Mouse (Mus musculus) hindbrain, embryonic 15.5 days (tissue): ENCODE measurements around the gene Klhl9. TPM values are rescaled to one million over a fixed set of nuclear protein-coding genes. Genes with fewer than 3 reads are reported as not detected.
A peak's percentile ranks its signal among the peaks of the same experiment; 100 is the strongest.

Experiments used
- ATAC-seq: fragments of 200-750 bp; cut with Nextera tagmentation; 2 replicates; pipeline ENCODE4 v1.8.0; 2017; ENCODE audit warnings: low read depth, moderate number of reproducible peaks, moderate TSS enrichment; ENCODE audit not compliant: low FRiP score
- H3K27ac ChIP-seq: fragments of 300-500 bp; sonication (generic); replicated peaks from 2 replicates; pipeline ENCODE4 v1.5.1; 2015; ENCODE audit warnings: mild to moderate bottlenecking, inconsistent platforms
- H3K27me3 ChIP-seq: fragments of 300-500 bp; sonication (generic); 2 replicates; pipeline ENCODE4 v1.6.1; 2015; ENCODE audit warnings: control low read depth, inconsistent platforms
- H3K36me3 ChIP-seq: fragments of 300-500 bp; sonication (generic); 2 replicates; pipeline ENCODE4 v1.6.1; 2015; ENCODE audit warnings: control low read depth, inconsistent platforms
- H3K4me1 ChIP-seq: fragments of 300-500 bp; sonication (generic); replicated peaks from 2 replicates; pipeline ENCODE4 v1.6.1; 2015; ENCODE audit warnings: control low read depth, inconsistent platforms
- H3K4me2 ChIP-seq: fragments of 300-500 bp; sonication (generic); 2 replicates; pipeline ENCODE4 v1.6.1; 2015; ENCODE audit warnings: moderate library complexity, mild to moderate bottlenecking, inconsistent platforms
- H3K4me3 ChIP-seq: fragments of 300-500 bp; sonication (generic); 2 replicates; pipeline ENCODE4 v1.5.1; 2015; ENCODE audit warnings: mild to moderate bottlenecking, inconsistent platforms
- H3K9ac ChIP-seq: fragments of 300-500 bp; sonication (generic); 2 replicates; pipeline ENCODE4 v1.6.1; 2015; ENCODE audit warnings: inconsistent platforms
- H3K9me3 ChIP-seq: fragments of 300-500 bp; sonication (generic); 2 replicates; pipeline ENCODE4 v1.6.1; 2016; ENCODE audit warnings: control low read depth, inconsistent platforms
- WGBS: fragments of 180-500 bp; shearing (Covaris S2); methylation state at CpG from one replicate; pipeline ENCODE4 v1.1.7; 2015; 5-methylcytosine and 5-hydroxymethylcytosine counted together
- polyA plus RNA-seq: library from polyadenylated mRNA; unstranded; fragments of >200 nt; fragmentation: Nextera tagmentation; extraction: Ambion mirVana; gene quantifications from 2 replicates; pipeline ENCODE4 v1.2.1, GENCODE M21; 2015

The Klhl9 gene
- polyA plus RNA-seq, 1 experiment from 2014 or later, result 103 TPM

GRCm38 (mm10) chr4:88705924-88706323 is 16.3 kb downstream of the Klhl9 start:
- Histone ChIP-seq H3K4me2 (no peak overlapping the region), H3K36me3 (0 out of 2 replicates have a peak, but pooled peaks cover 3% of the 10 kb centered on the region), H3K4me3 (no peak overlapping the region), H3K27me3 (no peaks in the 10 kb centered on the region), H3K9me3 (no peaks in the 10 kb centered on the region), H3K4me1 (no peaks in the 10 kb centered on the region), H3K9ac (no peak overlapping the region), H3K27ac (no peak overlapping the region)
- ATAC-seq, result no peak
- WGBS, result 49% methylated on average over 3 of the region's 3 CpGs

DNA sequence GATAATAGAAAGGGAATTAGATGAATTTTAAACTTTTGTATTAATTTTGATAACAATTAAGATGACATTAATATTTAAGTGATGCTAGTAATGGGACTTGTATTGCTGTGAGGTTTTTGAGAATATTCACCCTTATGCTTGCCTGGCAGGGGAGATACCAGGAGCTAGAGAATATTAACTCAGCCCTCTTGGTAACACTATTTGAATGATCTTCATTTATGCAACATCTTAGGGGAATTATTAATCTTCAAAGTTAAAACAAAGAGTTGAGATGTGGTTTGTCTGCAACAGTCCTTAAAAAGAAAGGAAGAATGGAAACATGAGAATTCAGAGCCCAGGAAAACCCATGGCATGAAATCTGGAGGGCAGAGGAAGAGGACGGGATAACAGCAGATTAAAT is 23.0 kb downstream of the Klhl9 start:
- H3K4me2 ChIP-seq, result no peak overlapping the region
- no peaks in the 10 kb centered on the region for H3K36me3 ChIP-seq
- H3K9ac ChIP-seq, result no peak overlapping the region
- no peak overlapping the region for H3K27ac ChIP-seq
- H3K9me3 ChIP-seq, result no peaks in the 10 kb centered on the region
- H3K4me1 ChIP-seq, result no peaks in the 10 kb centered on the region
- WGBS, result 89% methylated on average over 1 of the region's 1 CpGs
- no peak overlapping the region for H3K4me3 ChIP-seq
- no peak for ATAC-seq
- no peaks in the 10 kb centered on the region for H3K27me3 ChIP-seq

DNA sequence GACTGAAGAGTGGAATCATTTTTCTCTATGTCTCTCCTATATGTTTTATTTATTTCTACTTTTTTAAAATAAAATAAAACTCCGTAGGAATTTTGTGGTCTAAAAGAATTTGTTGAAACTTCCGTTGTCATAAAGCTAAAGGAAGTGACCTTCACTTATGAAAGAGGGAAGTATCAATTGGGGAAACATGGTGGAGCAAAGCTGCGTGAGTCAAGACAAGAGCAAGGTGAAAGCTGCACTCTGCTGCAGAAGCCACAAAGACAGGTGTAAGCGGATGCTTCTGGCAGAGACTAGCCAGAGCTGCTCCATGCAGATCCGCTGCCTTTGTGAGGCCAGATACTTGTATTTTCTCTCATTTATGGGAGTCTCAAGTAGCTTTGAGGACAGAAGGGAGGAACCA is 23.5 kb downstream of the Klhl9 start:
- Histone ChIP-seq H3K27ac (no peak overlapping the region), H3K4me1 (no peaks in the 10 kb centered on the region), H3K27me3 (no peaks in the 10 kb centered on the region), H3K4me3 (no peak overlapping the region), H3K9me3 (no peaks in the 10 kb centered on the region), H3K36me3 (no peaks in the 10 kb centered on the region), H3K9ac (no peak overlapping the region), H3K4me2 (no peak overlapping the region)
- 86% methylated on average over 5 of the region's 5 CpGs for WGBS
- no peak for ATAC-seq

DNA sequence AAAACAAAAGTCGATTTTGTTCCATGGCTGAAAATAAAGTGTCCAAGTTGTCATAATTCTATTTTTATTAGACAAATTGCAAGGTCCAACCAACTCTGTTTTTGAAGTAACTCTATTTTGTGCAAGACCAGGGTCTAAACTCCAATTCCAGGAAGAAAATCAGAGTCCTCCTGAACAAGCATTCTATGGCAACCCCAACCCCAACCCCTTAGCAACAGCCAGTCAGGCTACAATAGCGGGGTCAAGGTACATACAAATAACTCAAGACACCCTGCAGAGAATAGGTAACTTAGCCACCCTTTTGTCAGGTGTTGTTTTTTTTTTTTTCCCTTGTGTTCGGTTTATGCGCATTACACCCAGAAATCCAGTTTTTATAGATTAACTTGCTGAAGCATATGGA is 24.5 kb downstream of the Klhl9 start:
- Histone ChIP-seq H3K4me2 (no peak overlapping the region), H3K9ac (no peak overlapping the region), H3K9me3 (no peaks in the 10 kb centered on the region), H3K27ac (no peak overlapping the region), H3K36me3 (no peaks in the 10 kb centered on the region), H3K27me3 (no peaks in the 10 kb centered on the region), H3K4me1 (no peaks in the 10 kb centered on the region), H3K4me3 (no peak overlapping the region)
- no peak for ATAC-seq
- 86% methylated on average over 4 of the region's 4 CpGs for WGBS

DNA sequence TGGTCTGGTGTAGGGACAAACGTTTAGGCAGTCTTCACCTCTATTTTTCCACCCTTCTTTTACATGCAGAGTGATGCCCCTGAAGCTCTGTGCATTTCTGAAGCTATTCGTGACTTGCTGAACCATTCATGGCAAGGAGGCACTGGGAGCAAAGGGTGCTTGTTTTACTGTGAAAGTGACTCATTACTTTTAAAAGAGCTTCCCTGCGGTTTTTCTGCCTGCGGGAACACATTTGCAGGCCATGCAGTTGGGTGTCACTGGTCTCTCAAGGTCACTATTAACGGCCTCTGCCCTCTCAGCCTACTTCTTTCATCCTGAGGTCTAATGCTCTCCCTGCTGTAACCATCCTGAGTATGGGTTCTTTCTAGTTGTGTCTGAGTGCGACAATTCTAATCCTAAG is 25.2 kb downstream of the Klhl9 start:
- no peak for ATAC-seq

DNA sequence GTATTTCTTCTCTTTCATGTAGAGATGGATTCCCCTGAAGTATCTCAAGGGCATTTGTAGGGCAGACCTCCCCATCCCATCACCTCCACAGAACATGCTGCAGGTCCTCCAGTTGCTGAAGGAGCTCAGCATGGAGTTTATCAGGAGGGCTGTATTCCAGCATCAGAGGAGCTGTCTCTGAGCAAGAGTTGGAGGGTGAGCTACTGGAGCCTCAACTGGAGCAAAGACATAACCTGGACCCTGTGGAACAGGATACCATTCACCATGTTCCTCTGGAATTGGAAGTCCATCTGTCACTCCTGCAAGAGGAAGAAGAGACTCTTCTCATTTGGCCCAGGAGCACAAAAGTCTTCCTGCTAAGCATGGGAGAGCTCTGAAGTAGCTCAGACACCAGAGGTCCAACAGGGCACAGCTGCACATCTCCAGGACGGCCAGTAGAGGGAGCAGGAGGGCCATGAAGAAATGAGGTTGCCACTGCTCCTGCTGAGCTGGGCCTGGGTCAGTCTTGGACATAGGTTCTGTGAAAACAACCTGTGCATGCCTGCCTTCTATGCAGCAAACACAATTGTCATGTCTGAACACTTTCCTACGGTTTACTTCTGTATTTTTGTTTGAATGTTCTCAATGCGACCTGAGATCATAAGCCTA is 25.9 kb downstream of the Klhl9 start:
- Histone ChIP-seq H3K9me3 (no peaks in the 10 kb centered on the region), H3K36me3 (no peaks in the 10 kb centered on the region), H3K4me3 (no peak overlapping the region), H3K4me2 (no peak overlapping the region), H3K9ac (no peak overlapping the region), H3K4me1 (no peaks in the 10 kb centered on the region), H3K27ac (no peak overlapping the region), H3K27me3 (no peaks in the 10 kb centered on the region)
- 25% methylated on average over 3 of the region's 3 CpGs for WGBS
- peak; percentile 79; the same call in 1 of the 2 replicates for ATAC-seq

More for the DNA sequence above, 25.2 kb downstream of the Klhl9 start:
- H3K27me3 ChIP-seq, result no peaks in the 10 kb centered on the region
- no peak overlapping the region for H3K9ac ChIP-seq
- H3K4me3 ChIP-seq, result no peak overlapping the region
- no peaks in the 10 kb centered on the region for H3K4me1 ChIP-seq
- H3K4me2 ChIP-seq, result no peak overlapping the region
- no peaks in the 10 kb centered on the region for H3K9me3 ChIP-seq
- H3K27ac ChIP-seq, result no peak overlapping the region
- 65% methylated on average over 6 of the region's 6 CpGs for WGBS
- no peaks in the 10 kb centered on the region for H3K36me3 ChIP-seq

DNA sequence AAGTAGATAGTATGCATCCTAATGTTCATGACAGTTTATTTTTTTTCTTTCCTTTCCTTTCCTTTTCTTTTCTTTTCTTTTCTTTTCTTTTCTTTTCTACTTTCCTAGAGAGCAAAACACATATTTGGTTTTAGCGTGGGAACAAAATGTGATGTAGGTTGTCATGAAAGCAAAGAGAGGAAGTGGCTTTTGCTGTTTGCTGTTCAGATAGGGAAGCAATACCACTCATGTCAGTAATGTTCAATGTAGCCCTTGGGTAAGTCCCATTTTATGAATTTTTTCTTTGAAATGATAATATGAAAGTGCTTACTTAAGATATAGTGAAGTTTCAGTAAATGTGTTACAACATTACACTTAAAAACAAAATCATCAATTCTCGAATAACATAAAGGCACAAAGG is 28.9 kb downstream of the Klhl9 start:
- no peak for ATAC-seq
- Histone ChIP-seq H3K4me3 (no peak overlapping the region), H3K4me1 (no peaks in the 10 kb centered on the region), H3K27me3 (no peaks in the 10 kb centered on the region), H3K36me3 (no peaks in the 10 kb centered on the region), H3K27ac (no peak overlapping the region), H3K9ac (no peak overlapping the region), H3K9me3 (no peaks in the 10 kb centered on the region), H3K4me2 (no peak overlapping the region)
- 91% methylated on average over 2 of the region's 2 CpGs for WGBS

DNA sequence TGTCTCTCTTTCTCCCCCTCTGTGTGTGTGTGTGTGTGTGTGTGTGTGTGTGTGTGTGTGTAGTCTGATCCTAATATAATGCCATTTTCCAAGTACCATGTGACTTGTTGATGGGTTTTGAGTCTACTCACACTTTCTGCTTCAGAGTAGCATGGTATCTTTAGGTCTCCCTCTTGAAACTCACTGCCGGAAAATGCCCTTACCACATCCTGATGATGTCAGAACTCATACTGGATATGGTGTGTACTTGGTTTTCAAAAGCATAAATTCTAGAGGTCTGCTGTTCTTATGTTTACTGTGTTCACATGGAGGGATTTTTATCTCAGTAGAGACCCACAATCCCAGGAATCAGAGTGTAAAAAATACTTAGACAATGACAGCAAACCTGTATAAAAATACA is 29.7 kb downstream of the Klhl9 start:
- no peak for ATAC-seq
- Histone ChIP-seq H3K36me3 (no peaks in the 10 kb centered on the region), H3K27ac (no peak overlapping the region), H3K4me1 (no peaks in the 10 kb centered on the region), H3K4me3 (no peak overlapping the region), H3K4me2 (no peak overlapping the region), H3K9me3 (no peaks in the 10 kb centered on the region), H3K27me3 (no peaks in the 10 kb centered on the region), H3K9ac (no peak overlapping the region)
- 91% methylated on average over 1 of the region's 1 CpGs for WGBS

- H3K36me3 ChIP-seq, result no peaks in the 10 kb centered on the region
- 77% methylated on average over 2 of the region's 2 CpGs for WGBS
- H3K4me3 ChIP-seq, result no peak within 1 kb of the TSS
- no peaks in the 10 kb centered on the region for H3K4me1 ChIP-seq
- no peak for ATAC-seq
- no peak within 1 kb of the TSS for H3K27ac ChIP-seq
- no peak within 1 kb of the TSS for H3K9ac ChIP-seq
- no peaks in the 10 kb centered on the region for H3K27me3 ChIP-seq
- H3K9me3 ChIP-seq, result no peaks in the 10 kb centered on the region
- no peak within 1 kb of the TSS for H3K4me2 ChIP-seq
Observed at GRCm38 (mm10) chr4:88691259-88691658, 31.0 kb downstream of the Klhl9 start, which contains the start of gene Ifnab. Gene Ifnab (minus strand): TSS chr4:88691359.

DNA sequence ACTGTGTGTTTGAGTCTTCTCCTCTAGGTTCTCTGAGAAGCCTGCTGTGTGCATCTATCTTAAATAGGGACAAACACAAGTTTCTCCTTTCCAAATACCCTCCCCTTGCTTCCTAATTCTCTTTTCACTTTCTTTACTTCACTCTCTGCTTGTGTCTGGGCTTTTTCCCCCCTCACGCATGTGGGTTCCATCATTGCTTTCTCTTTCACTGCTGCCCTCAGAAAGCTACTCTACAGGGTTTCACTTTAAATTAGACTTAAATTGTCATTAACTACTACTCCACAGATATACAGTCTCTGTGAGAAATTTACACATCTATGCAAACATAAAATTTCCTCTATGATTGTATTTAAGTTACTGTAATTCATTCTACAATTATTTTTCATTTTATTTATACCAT is 38.5 kb downstream of the Klhl9 start, which contains the start of gene Ifna2:
TSS of gene Ifna2 (minus strand) at position 101 of the 400 bp plus-strand sequence.
- Histone ChIP-seq H3K4me2 (no peak within 1 kb of the TSS), H3K27me3 (no peaks in the 10 kb centered on the region), H3K9me3 (no peaks in the 10 kb centered on the region), H3K27ac (no peak within 1 kb of the TSS), H3K4me3 (no peak within 1 kb of the TSS), H3K36me3 (no peaks in the 10 kb centered on the region), H3K9ac (no peak within 1 kb of the TSS), H3K4me1 (no peaks in the 10 kb centered on the region)
- ATAC-seq, result no peak
- 76% methylated on average over 1 of the region's 1 CpGs for whole genome bisulfite sequencing

DNA sequence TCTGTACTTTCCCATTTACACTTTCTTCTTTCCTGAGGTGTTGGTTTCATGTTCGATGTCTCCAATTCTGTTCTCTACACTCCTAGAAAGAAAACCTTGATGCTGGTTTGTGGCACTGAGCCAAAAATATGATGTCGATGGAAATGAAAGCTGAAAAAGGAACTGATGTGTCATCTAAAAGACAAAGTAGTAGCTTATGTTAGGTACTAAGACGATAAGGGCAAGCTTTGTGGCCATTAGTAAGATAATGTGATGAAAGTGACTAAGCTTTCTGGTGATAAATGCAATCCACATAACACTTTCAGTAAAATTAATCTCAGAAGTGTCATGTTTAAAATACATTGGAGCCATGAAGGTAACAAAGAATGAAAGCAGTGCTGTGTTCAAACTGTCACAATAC is 40.9 kb downstream of the Klhl9 start:
- no peak for ATAC-seq
- H3K4me2 ChIP-seq, result no peak overlapping the region
- H3K9me3 ChIP-seq, result no peaks in the 10 kb centered on the region
- H3K27me3 ChIP-seq, result no peaks in the 10 kb centered on the region
- no peaks in the 10 kb centered on the region for H3K36me3 ChIP-seq
- no peak overlapping the region for H3K9ac ChIP-seq
- H3K4me3 ChIP-seq, result no peak overlapping the region
- H3K27ac ChIP-seq, result no peak overlapping the region
- 77% methylated on average over 3 of the region's 3 CpGs for WGBS
- H3K4me1 ChIP-seq, result no peaks in the 10 kb centered on the region

- no peak overlapping the region for H3K4me2 ChIP-seq
- no peak overlapping the region for H3K9ac ChIP-seq
- 51% methylated on average over 8 of the region's 8 CpGs for WGBS
- no peaks in the 10 kb centered on the region for H3K4me1 ChIP-seq
- H3K36me3 ChIP-seq, result no peaks in the 10 kb centered on the region
- H3K9me3 ChIP-seq, result no peaks in the 10 kb centered on the region
- H3K27ac ChIP-seq, result no peak overlapping the region
- no peaks in the 10 kb centered on the region for H3K27me3 ChIP-seq
- H3K4me3 ChIP-seq, result no peak overlapping the region
- ATAC-seq, result no peak
Observed at GRCm38 (mm10) chr4:88680362-88680761, 41.9 kb downstream of the Klhl9 start.

GRCm38 (mm10) chr4:88676824-88677223 is 45.4 kb downstream of the Klhl9 start, which contains the start of gene Ifna16:
Gene Ifna16 (minus strand): TSS chr4:88676924.
- no peak for ATAC-seq
- Histone ChIP-seq H3K27me3 (no peaks in the 10 kb centered on the region), H3K4me3 (no peak within 1 kb of the TSS), H3K9ac (no peak within 1 kb of the TSS), H3K4me2 (no peak within 1 kb of the TSS), H3K27ac (no peak within 1 kb of the TSS), H3K4me1 (no peaks in the 10 kb centered on the region), H3K9me3 (no peaks in the 10 kb centered on the region), H3K36me3 (no peaks in the 10 kb centered on the region)
- 82% methylated on average over 1 of the region's 1 CpGs for WGBS
